Mouse (Mus musculus): ENCODE data around the gene Fam227b.

Fam227b gene

GRCm38 (mm10) chr2:126006088-126006487, 145.7 kb downstream of the Fam227b start:
- DNase-seq (ENCODE audit: low spot score): peak; percentile 12

DNA sequence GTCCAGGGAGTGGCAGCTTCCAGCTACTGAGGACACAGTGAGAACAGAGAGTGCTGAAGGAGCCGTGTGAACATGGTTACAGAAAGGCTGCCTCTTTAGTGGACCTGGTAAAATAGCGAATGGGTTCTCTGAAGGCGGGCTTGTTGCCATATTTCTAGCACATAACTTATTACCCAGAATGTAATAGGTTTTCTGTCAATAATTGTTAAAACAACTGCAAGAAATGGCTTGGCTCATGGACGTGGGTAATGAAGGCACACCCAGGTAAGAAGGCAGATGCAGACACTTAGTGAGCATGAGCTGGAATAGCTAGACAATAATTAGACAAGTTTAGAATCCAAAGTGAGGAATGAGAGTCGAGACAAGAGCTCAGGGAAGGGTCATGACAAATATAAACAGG, 149.5 kb downstream of the Fam227b start:
- no peak for DNase-seq (ENCODE audit: low spot score)

- DNase-seq (ENCODE audit: low spot score): no peak
Observed at GRCm38 (mm10) chr2:125975808-125976345, 175.9 kb downstream of the Fam227b start.

- DNase-seq (ENCODE audit: low spot score): no peak
Observed at GRCm38 (mm10) chr2:125975206-125975605, 176.6 kb downstream of the Fam227b start.

DNA sequence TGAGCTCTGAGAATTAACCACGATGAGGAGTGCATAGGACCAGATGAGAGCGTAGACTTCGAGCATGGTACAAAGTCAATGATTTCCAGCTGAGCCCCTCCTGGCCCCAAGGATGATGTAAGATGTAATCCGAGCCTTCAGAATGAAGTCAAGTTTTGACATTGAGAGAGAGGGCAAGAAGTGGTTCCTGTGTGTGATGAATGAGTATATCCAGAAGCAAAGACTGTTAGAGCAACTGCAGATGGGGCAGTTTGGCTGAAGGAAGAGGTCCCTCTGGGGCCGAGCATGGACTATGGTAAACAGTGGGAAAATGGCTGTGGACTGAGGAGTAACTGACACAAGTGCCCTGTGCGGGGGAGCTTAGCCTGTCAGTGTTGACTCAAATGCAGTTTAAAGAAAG, 178.6 kb downstream of the Fam227b start:
- no peak for DNase-seq (ENCODE audit: low spot score)

- DNase-seq (ENCODE audit: low spot score): no peak
Observed at GRCm38 (mm10) chr2:125968811-125969210, 183.0 kb downstream of the Fam227b start.

DNA sequence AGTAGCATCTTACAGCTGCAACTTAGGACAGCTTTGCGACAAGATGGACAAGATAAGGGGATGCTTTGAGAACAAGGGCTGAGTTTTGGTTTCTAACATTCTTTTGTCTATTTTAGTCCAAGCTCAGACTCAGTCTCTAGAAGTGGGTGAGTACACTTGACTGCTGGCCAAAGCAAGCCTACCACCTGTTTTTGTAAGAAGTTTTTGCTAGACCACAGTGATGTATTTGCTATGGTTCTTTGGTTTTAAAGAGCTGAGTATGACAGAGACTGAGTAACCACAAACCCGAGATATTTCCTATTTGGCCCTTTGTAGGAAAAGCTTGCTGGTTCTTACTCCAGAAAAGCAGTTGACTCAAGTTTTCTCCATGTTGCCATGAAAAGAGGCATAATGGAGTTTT, 203.6 kb downstream of the Fam227b start:
- DNase-seq (ENCODE audit: low spot score): no peak

DNA sequence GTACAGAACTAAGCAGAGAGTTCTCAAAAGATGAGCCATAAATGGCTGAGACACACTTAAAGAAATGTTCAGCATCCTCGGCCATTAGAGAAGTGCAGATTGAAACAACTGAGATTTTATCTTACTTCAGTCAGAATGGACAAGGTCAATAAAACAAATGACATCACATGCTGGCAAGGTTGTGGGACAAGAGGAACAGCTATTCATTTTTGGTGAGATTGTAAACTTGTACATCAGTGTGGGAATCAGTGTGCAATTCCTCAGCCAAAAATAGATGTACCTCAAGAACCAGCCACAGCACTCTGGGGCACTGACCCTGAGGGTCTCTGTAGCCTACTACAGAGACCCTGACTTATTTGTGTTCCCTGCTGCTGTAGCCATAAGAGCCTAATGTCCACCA, 208.5 kb downstream of the Fam227b start:
- no peak for DNase-seq (ENCODE audit: low spot score)

GRCm38 (mm10) chr2:125941111-125941785, 210.6 kb downstream of the Fam227b start:
- no peak for DNase-seq (ENCODE audit: low spot score)

- no peak for DNase-seq (ENCODE audit: low spot score)
Observed at GRCm38 (mm10) chr2:125938993-125939642, 212.7 kb downstream of the Fam227b start.

DNA sequence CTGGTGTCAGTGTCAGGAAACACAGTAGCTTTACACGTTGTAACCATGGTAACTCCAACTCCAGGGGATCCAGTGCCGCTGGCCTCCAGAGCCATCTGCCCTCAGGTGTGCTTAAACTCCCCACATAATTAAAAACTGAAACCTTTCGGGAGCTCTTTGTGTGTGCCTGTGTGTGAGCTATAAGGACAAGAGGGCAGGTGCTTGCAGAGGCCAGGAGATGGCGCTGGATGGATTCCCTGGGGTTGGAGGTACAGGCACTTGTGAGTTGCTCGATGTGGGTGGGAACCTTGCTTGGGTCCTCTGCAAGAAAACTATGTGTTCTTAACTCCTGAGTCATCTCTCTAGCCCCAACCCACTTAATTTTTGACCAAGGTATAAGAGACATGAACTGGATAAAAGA, 215.4 kb downstream of the Fam227b start:
- DNase-seq (ENCODE audit: low spot score): no peak

DNA sequence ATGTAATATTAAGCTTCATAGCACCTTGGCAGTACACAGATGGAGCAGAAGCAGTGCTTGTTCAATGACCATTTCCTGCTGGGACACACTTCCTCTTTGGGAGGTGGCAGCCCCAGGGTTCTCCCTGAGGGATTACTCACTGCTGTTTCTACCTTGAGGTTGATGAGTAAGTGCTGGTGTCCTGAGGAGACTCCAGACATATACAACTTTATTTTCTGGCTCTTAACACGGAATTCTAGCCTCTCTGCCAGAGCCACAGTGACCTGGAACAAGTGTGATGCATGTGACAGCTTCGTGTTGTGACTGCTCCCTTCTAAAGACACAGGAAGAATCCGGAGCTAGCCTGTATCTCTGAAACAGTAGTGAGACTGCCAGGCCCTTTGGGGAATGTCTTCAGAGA, 217.8 kb downstream of the Fam227b start:
- no peak for DNase-seq (ENCODE audit: low spot score)

All from ovary, adult 18-20 months (tissue).